Mouse (Mus musculus) liver, postnatal 0 days (tissue): Measurements from ENCODE around the gene Rab6a.

Source experiments
- CTCF ChIP-seq: sonication (generic); IDR thresholded peaks from 2 replicates; pipeline ENCODE4 v1.5.1; 2016; ENCODE audit warnings: antibody characterized with exemption, low read depth
- EP300 ChIP-seq: IDR thresholded peaks from 2 replicates; pipeline ENCODE4 v1.6.1; 2016; ENCODE audit warnings: antibody characterized with exemption, low read depth, mild to moderate bottlenecking

GRCm38 (mm10) chr7:100663729-100664304, 56.6 kb downstream of the Rab6a start:
- TF ChIP-seq EP300 (no peak), CTCF (no peak)
